Mouse (Mus musculus) ES-E14 (cell line): Measurements from ENCODE around the gene Bcat1.

Experiments used
- CHD2 ChIP-seq: IDR thresholded peaks from 2 replicates; pipeline ENCODE4 v1.6.1; 2014; ENCODE audit warnings: mild to moderate bottlenecking, low read depth, low read length, inconsistent platforms
- HCFC1 ChIP-seq: IDR thresholded peaks from 2 replicates; pipeline ENCODE4 v1.6.1; 2012; ENCODE audit warnings: low read length, inconsistent platforms, borderline replicate concordance; ENCODE audit not compliant: insufficient read depth
- MAFK ChIP-seq: IDR thresholded peaks from 2 replicates; pipeline ENCODE4 v1.6.1; 2014; ENCODE audit warnings: mild to moderate bottlenecking, low read depth, low read length, inconsistent platforms; ENCODE audit not compliant: insufficient read depth
- ZC3H11A ChIP-seq: IDR thresholded peaks from 2 replicates; pipeline ENCODE4 v1.6.1; 2012; ENCODE audit warnings: low read depth, mild to moderate bottlenecking, inconsistent platforms, low read length, borderline replicate concordance
- ZNF384 ChIP-seq: IDR thresholded peaks from 2 replicates; pipeline ENCODE4 v1.6.1; 2012; ENCODE audit warnings: low read depth, low read length, inconsistent platforms

- TF ChIP-seq ZNF384, result no peak
- no peak for TF ChIP-seq CHD2
- no peak for TF ChIP-seq HCFC1
- no peak for TF ChIP-seq MAFK
- TF ChIP-seq ZC3H11A, result no peak
Observed at GRCm38 (mm10) chr6:145020553-145020952, 55.4 kb downstream of the Bcat1 start.
